Mouse (Mus musculus): ENCODE measurements around the gene Rad9b.
"Not testable (repeated sequence)": the region's sequence is repeated elsewhere in the genome, so short reads cannot be mapped to it uniquely, and the experiment has no call there.

The Rad9b gene

GRCm38 (mm10) chr5:122371591-122372191 is 17.7 kb upstream of the Rad9b start, which contains the start of gene Gpn3:
Gene Gpn3 (plus strand): TSS chr5:122371876.
- DNase-seq (ENCODE audit: low spot score): peak; percentile 69

- DNase-seq (ENCODE audit: low spot score): no peak
These were observed 547 bp upstream of the Rad9b start for GRCm38 (mm10) chr5:122354492-122355067.

GRCm38 (mm10) chr5:122345777-122346176 is 8.3 kb downstream of the Rad9b start:
- DNase-seq (ENCODE audit: low spot score): no peak

GRCm38 (mm10) chr5:122344260-122344659 is 9.8 kb downstream of the Rad9b start:
- DNase-seq (ENCODE audit: low spot score): peak; percentile 82

- DNase-seq (ENCODE audit: low spot score): no peak
These were observed 10.3 kb downstream of the Rad9b start for GRCm38 (mm10) chr5:122343768-122344167.

GRCm38 (mm10) chr5:122342874-122343273 is 11.2 kb downstream of the Rad9b start:
- DNase-seq (ENCODE audit: low spot score): no peak

- no peak for DNase-seq (ENCODE audit: low spot score)
These were observed 17.3 kb downstream of the Rad9b start for GRCm38 (mm10) chr5:122336554-122337294.

- no peak for DNase-seq (ENCODE audit: low spot score)
These were observed 19.4 kb downstream of the Rad9b start for GRCm38 (mm10) chr5:122334682-122335081.

GRCm38 (mm10) chr5:122330269-122330668 is 23.8 kb downstream of the Rad9b start:
- no peak for DNase-seq (ENCODE audit: low spot score)

- no peak for DNase-seq (ENCODE audit: low spot score)
These were observed 26.8 kb downstream of the Rad9b start for GRCm38 (mm10) chr5:122327283-122327682.

GRCm38 (mm10) chr5:122325477-122325876 is 28.6 kb downstream of the Rad9b start:
- DNase-seq (ENCODE audit: low spot score): no peak

GRCm38 (mm10) chr5:122324608-122325431 is 29.2 kb downstream of the Rad9b start:
- no peak for DNase-seq (ENCODE audit: low spot score)

- DNase-seq (ENCODE audit: low spot score): no peak
These were observed 30.5 kb downstream of the Rad9b start for GRCm38 (mm10) chr5:122323523-122323922.

GRCm38 (mm10) chr5:122320205-122320781 is 33.7 kb downstream of the Rad9b start:
- DNase-seq (ENCODE audit: low spot score): no peak

- DNase-seq (ENCODE audit: low spot score): peak; percentile 70
These were observed 34.4 kb downstream of the Rad9b start for GRCm38 (mm10) chr5:122319474-122320204.

GRCm38 (mm10) chr5:122318976-122319375 is 35.1 kb downstream of the Rad9b start:
- not testable (repeated sequence) for DNase-seq (ENCODE audit: low spot score)

GRCm38 (mm10) chr5:122318100-122318499 is 35.9 kb downstream of the Rad9b start:
- peak; percentile 46 for DNase-seq (ENCODE audit: low spot score)

GRCm38 (mm10) chr5:122317329-122318045 is 36.5 kb downstream of the Rad9b start:
- DNase-seq (ENCODE audit: low spot score): peak; percentile 55

GRCm38 (mm10) chr5:122314966-122315667 is 38.9 kb downstream of the Rad9b start:
- DNase-seq (ENCODE audit: low spot score): peak; percentile 97

Data from adipocyte (in vitro differentiated cells).